Mouse (Mus musculus) forebrain, embryonic 16.5 days (tissue): Measurements from ENCODE around the gene Dpp8. TPM values are rescaled to one million over a fixed set of nuclear protein-coding genes. Genes with fewer than 3 reads are reported as not detected.
A peak's percentile ranks its signal among the peaks of the same experiment; 100 is the strongest.
"Not testable (repeated sequence)": the region's sequence is repeated elsewhere in the genome, so short reads cannot be mapped to it uniquely, and the experiment has no call there.

ENCODE experiments used
- ATAC-seq: fragments of 200-750 bp; cut with Nextera tagmentation; 2 replicates; pipeline ENCODE4 v1.8.0; 2017; ENCODE audit warnings: mild to moderate bottlenecking, moderate library complexity
- H3K27ac ChIP-seq: fragments of 300-500 bp; sonication (generic); 2 replicates; pipeline ENCODE4 v1.5.1; 2014; ENCODE audit warnings: low read length, control low read depth
- H3K27me3 ChIP-seq: fragments of 300-500 bp; sonication (generic); replicated peaks from 2 replicates; pipeline ENCODE4 v1.6.1; 2014; ENCODE audit warnings: low read length; ENCODE audit not compliant: control insufficient read depth, insufficient read depth
- H3K36me3 ChIP-seq: fragments of 300-500 bp; sonication (generic); 2 replicates; pipeline ENCODE4 v1.6.1; 2014; ENCODE audit not compliant: control insufficient read depth, insufficient read depth
- H3K4me1 ChIP-seq: fragments of 300-500 bp; sonication (generic); replicated peaks from 2 replicates; pipeline ENCODE4 v1.6.1; 2014; ENCODE audit warnings: low read length; ENCODE audit not compliant: control insufficient read depth, insufficient read depth
- H3K4me2 ChIP-seq: fragments of 300-500 bp; sonication (generic); 2 replicates; pipeline ENCODE4 v1.6.1; 2014; ENCODE audit warnings: mild to moderate bottlenecking, low read length, control low read depth
- H3K4me3 ChIP-seq: fragments of 300-500 bp; sonication (generic); replicated peaks from 2 replicates; pipeline ENCODE4 v1.5.1; 2014; ENCODE audit warnings: mild to moderate bottlenecking, low read length, control low read depth
- H3K9ac ChIP-seq: fragments of 300-500 bp; sonication (generic); replicated peaks from 2 replicates; pipeline ENCODE4 v1.6.1; 2014; ENCODE audit warnings: low read depth, low read length, control low read depth
- H3K9me3 ChIP-seq: fragments of 300-500 bp; sonication (generic); 2 replicates; pipeline ENCODE4 v1.6.1; 2016; ENCODE audit warnings: low read length; ENCODE audit not compliant: control insufficient read depth
- WGBS: fragments of 180-500 bp; shearing (Covaris S2); extraction: QIAGEN DNeasy Blood & Tissue Kit; methylation state at CpG from one replicate; pipeline ENCODE4 v1.1.7; 2014; 5-methylcytosine and 5-hydroxymethylcytosine counted together
- polyA plus RNA-seq: library from polyadenylated mRNA; unstranded; fragments of >200 nt; fragmentation: Nextera tagmentation; extraction: Ambion mirVana; gene quantifications from 2 replicates; pipeline ENCODE4 v1.2.1, GENCODE M21; 2015

Dpp8 gene
- polyA plus RNA-seq, 1 experiment from 2014 or later, result 46.4 TPM

DNA sequence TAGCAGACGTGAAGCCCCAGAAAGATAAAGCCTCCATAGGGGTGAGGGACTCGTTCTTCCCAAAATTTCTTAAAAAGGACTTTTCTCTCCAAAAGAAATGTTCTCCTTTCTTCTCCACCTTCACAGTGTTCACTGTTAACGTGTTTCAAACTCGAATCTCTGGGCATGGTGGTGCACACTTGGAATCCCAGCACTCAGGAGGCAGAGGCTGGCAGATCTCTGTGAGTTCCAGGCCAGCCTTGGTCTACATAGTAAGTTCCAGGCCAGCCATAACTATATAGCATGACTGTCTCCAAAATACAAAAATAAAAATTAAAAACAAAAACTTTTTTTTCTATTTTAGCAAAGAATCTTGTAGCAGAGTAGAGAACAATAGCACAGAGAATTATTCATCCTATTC lies 12.1 kb upstream of the Dpp8 start:
- Histone ChIP-seq H3K27ac (no peak overlapping the region), H3K9me3 (no peaks in the 10 kb centered on the region), H3K27me3 (no peaks in the 10 kb centered on the region; the same call in 1 of the 2 replicates), H3K4me1 (peaks cover 60% of the 10 kb centered on the region), H3K4me3 (peak overlapping the region; percentile 100), H3K9ac (0 out of 2 replicates have a peak overlapping the region, but pooled peaks have one; percentile 9), H3K4me2 (peak overlapping the region; percentile 58), H3K36me3 (no peaks in the 10 kb centered on the region)
- WGBS, result 66% methylated on average over 4 of the region's 4 CpGs
- ATAC-seq, result no peak

DNA sequence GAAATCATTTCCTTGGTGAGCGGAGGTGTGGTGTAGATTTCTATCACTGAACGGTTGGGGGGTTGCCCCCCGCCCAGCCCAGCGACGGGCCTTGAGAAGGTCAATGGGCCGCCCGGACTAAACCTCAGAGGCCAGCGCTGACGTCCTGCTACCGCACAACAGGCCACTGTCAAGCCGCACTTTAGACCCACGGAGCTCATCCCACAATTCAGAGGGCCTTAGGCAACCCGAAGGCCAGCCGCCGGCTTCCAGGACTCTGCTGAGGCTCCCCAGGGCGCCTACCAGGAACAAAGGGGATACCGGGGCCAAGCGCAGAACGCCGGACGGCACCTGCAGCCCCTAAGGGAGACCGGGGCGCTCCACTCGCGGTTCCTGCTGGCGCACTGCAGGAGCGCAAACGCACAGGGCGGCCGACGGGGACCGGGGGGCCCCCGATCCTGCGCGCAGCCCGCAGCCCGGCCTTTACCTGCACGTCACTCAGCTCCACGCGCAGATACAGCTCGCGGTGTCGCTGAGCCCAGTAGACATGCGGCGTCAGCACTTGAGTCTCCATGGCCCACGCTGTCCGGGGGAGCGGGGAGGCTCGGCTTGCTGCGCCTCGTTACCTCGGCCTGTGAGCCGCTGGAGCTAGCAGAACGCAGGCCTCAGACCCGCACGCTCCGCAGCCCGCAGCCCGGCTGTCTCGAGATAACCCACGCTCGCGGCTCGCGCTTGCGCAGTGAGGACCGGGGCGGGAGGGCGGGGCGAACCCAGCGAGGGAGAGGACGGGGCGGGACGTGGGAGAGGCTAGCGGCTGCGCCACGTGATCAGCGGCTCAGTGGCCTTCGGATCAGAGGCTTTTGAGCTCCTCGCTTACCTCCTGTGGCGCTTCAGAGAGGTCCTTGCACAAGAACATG lies 11.0 kb upstream of the Dpp8 start, which contains the start of gene Hacd3:
Gene Hacd3 (minus strand): TSS at position 703 of the 896 bp plus-strand sequence.
- peak; percentile 97 for ATAC-seq
- H3K4me2 ChIP-seq, result peak within 1 kb of the TSS; percentile 58
- H3K9ac ChIP-seq, result peak within 1 kb of the TSS; percentile 99
- peak within 1 kb of the TSS; percentile 100 for H3K4me3 ChIP-seq
- no peaks in the 10 kb centered on the region for H3K36me3 ChIP-seq
- H3K27me3 ChIP-seq, result no peaks in the 10 kb centered on the region; the same call in 1 of the 2 replicates
- no peaks in the 10 kb centered on the region for H3K9me3 ChIP-seq
- H3K4me1 ChIP-seq, result peaks cover 49% of the 10 kb centered on the region
- WGBS, result 1% methylated on average over 73 of the region's 81 CpGs
- peak within 1 kb of the TSS; percentile 93 for H3K27ac ChIP-seq

DNA sequence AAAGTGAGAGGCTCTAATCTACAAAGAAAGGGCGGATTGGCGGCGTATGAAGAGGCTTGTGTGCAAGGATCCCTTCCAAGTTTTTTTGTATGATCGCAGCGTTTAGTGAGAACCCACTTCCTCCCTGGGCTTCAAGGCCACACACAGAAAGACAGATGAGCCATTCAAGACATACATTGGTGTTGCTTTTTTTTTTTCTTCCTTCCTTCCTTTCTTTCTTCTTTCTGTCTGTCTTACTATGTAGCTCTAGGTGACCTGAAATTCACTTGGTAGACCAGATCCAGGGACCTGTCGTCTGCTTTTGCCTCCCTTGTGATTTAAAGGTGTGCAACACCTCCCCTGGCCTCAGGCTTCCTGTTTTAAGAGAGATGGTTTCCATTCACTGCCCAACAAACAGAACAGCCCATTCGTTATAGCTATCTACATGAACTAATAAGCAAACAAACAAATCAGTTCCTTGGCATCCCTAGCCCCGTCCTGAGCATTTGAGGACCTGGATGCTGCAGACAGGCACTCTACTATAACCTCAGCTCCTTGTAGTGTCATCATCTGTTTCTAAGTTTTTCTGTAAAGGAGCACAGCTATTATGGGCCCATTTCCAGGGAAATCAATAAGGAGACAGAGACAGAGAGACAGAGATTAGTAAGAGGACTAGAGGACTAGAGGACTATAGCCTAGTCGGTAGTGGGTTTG lies 10.2 kb upstream of the Dpp8 start:
- H3K9me3 ChIP-seq, result no peaks in the 10 kb centered on the region
- H3K4me1 ChIP-seq, result peaks cover 41% of the 10 kb centered on the region
- H3K27me3 ChIP-seq, result no peaks in the 10 kb centered on the region; the same call in 1 of the 2 replicates
- H3K9ac ChIP-seq, result peak overlapping the region; percentile 99
- WGBS, result 16% methylated on average over 9 of the region's 9 CpGs
- peak; percentile 43; the same call in 1 of the 2 replicates for ATAC-seq
- peak overlapping the region; percentile 100 for H3K4me3 ChIP-seq
- peak overlapping the region; percentile 93 for H3K27ac ChIP-seq
- no peaks in the 10 kb centered on the region for H3K36me3 ChIP-seq
- H3K4me2 ChIP-seq, result peak overlapping the region; percentile 58

DNA sequence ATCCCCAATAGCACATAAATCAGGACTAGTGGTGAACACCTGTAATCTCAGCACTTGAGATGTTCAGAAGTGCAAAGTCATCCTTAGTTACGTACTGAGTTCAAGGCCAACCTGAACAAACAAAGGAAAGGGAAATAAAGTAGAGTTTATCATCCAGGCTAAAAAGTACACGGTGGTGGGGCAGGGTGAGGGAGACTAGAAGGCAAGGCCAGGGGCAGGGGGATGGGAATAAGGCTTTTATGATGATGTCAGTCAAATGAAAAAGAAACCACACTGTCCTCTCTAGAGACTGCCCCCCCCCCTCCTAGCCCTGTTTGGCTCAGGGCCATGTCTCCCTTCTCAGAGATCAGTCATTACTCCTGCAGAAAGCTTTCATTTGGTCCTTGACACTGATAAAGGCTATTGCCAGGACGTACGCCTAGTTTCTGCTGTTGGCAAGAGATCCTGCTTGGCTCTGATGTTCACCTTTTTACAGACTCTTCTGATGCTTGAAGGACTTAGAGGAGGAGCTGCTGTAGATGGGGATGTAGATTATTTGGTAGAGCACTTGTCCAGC lies 9.6 kb upstream of the Dpp8 start:
- Histone ChIP-seq H3K36me3 (no peaks in the 10 kb centered on the region), H3K27me3 (no peaks in the 10 kb centered on the region; the same call in 1 of the 2 replicates), H3K4me2 (no peak overlapping the region), H3K9ac (no peak overlapping the region), H3K4me1 (peaks cover 37% of the 10 kb centered on the region), H3K4me3 (no peak overlapping the region), H3K9me3 (no peaks in the 10 kb centered on the region), H3K27ac (no peak overlapping the region)
- ATAC-seq, result no peak
- 53% methylated on average over 4 of the region's 4 CpGs for whole genome bisulfite sequencing

DNA sequence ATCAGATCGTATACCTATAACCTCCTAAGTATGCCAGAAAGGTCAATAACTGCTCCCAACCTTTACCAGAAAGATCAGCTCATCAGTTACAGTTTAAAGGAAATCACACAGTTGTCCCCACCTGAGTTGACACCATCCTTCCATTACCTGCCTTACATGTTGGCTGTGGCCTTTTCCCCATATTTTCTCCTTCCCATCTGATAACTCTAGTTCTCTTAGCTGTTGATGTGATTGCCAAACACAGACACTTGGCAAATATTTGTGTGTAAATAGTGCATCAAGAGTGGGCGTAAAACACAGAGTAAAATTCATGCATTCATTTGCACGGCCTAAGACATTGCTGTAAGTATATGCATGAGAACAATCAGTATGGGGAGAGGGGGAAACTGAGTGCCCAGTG lies 8.8 kb upstream of the Dpp8 start:
- Histone ChIP-seq H3K4me3 (no peak overlapping the region), H3K36me3 (no peaks in the 10 kb centered on the region), H3K9me3 (no peaks in the 10 kb centered on the region), H3K27me3 (no peaks in the 10 kb centered on the region; the same call in 1 of the 2 replicates), H3K27ac (no peak overlapping the region), H3K9ac (no peak overlapping the region), H3K4me2 (no peak overlapping the region), H3K4me1 (peaks cover 29% of the 10 kb centered on the region)
- WGBS, result 92% methylated on average over 3 of the region's 3 CpGs
- no peak for ATAC-seq

DNA sequence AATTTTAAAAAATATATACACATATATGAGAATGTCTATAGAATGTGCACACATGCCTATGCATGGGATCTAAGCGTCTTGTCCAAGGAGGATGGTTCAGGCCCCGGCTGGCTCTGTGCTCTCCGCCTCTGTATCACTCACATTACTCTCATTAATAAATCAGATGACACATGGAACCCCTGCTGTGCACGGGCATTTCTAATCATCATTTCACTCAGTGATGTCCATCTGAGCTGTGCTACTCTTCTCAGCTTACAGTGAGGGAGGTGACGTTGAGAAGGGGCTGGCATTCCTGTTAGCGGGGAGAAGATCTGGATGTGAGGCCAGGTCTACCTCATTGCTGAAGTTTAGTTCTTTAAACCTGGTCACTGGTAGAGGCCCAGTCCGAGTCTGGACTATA lies 5.0 kb upstream of the Dpp8 start:
- no peak for ATAC-seq
- Histone ChIP-seq H3K4me2 (no peak overlapping the region), H3K4me1 (peaks cover 4% of the 10 kb centered on the region), H3K9ac (no peak overlapping the region), H3K27me3 (no peaks in the 10 kb centered on the region; the same call in 1 of the 2 replicates), H3K36me3 (no peaks in the 10 kb centered on the region), H3K4me3 (no peak overlapping the region), H3K9me3 (no peaks in the 10 kb centered on the region), H3K27ac (no peak overlapping the region)
- 83% methylated on average over 7 of the region's 7 CpGs for WGBS

DNA sequence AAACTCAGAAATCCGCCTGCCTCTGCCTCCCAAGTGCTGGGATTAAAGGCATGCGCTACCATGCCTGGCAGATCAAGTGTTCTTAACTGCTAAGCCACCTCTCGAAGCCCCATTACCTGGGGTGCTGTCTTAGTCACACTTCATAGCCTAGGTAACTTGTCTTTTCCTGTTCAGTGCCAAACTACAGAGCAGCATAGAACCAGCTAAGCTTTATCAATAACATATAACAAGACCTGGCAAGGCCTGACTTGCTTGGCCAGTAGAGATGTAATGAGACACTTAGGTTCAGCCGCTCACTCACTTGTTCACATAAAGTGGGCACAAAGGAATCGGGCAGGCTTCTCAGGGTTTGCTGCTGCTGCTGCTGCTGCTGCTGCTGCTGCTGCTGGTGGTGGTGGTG lies 3.9 kb upstream of the Dpp8 start:
- 94% methylated on average over 5 of the region's 5 CpGs for WGBS
- H3K9me3 ChIP-seq, result no peaks in the 10 kb centered on the region
- ATAC-seq, result no peak
- no peak overlapping the region for H3K27ac ChIP-seq
- H3K4me2 ChIP-seq, result no peak overlapping the region
- H3K4me3 ChIP-seq, result no peak overlapping the region
- no peaks in the 10 kb centered on the region for H3K36me3 ChIP-seq
- H3K27me3 ChIP-seq, result no peaks in the 10 kb centered on the region; the same call in 1 of the 2 replicates
- no peak overlapping the region for H3K9ac ChIP-seq
- H3K4me1 ChIP-seq, result peaks cover 5% of the 10 kb centered on the region

DNA sequence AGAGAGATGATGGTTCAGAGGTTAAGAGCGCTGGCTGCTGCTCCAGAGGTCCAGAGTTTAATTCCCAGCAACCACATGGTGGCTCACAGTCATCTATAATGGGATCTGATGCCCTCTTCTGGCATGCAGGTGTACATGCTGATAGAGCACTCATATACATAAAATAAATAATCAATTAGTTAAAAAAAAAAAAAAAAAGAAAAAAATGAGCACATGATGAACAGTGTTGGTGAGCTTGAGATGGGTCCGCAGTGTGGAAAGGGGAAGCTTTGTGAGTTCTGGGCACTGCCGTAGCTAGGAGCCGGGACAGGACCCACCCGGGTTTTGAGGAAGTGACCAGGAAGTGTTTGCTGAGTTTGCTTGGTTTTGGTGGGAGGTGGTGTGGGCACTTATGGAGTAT lies 859 bp upstream of the Dpp8 start:
- not testable (repeated sequence) for H3K27ac ChIP-seq, H3K9ac ChIP-seq, H3K4me3 ChIP-seq, H3K4me2 ChIP-seq, H3K4me1 ChIP-seq, H3K36me3 ChIP-seq, H3K9me3 ChIP-seq, H3K27me3 ChIP-seq, ATAC-seq
- 74% methylated on average over 5 of the region's 5 CpGs for WGBS

DNA sequence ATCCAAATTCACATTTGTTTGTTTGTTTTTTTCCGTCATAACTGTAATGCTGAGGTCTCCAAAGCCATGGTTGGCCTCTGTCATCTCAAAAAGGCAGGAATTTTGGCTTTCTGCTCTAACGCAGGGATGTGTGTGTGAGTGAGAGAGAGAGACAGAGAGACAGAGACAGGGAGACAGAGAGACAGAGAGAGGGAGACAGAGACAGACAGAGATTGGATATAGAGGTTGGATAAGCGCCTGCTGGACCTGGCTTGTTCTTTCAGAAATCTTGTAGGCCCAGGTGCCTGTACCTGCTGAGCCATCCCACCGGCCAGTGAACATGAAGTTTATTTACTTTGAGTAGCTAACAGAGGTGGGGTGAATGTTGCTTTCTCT lies 333 bp upstream of the Dpp8 start:
- H3K27me3 ChIP-seq, result no peaks in the 10 kb centered on the region
- no peak overlapping the region for H3K9ac ChIP-seq
- H3K9me3 ChIP-seq, result no peaks in the 10 kb centered on the region
- no peak overlapping the region; the same call in 1 of the 2 replicates for H3K4me3 ChIP-seq
- no peaks in the 10 kb centered on the region for H3K36me3 ChIP-seq
- no peak overlapping the region for H3K4me2 ChIP-seq
- no peak overlapping the region for H3K27ac ChIP-seq
- H3K4me1 ChIP-seq, result peaks cover 12% of the 10 kb centered on the region
- no peak for ATAC-seq
- WGBS, result 37% methylated on average over 4 of the region's 4 CpGs
